Mouse (Mus musculus) lung, postnatal 0 days (tissue): ENCODE measurements around the gene Gm10217.

Experiments
- CTCF ChIP-seq: IDR thresholded peaks from 2 replicates; pipeline ENCODE4 v1.5.1; 2016; ENCODE audit warnings: antibody characterized with exemption, mild to moderate bottlenecking
- EP300 ChIP-seq: IDR thresholded peaks from 2 replicates; pipeline ENCODE4 v1.6.1; 2016; ENCODE audit warnings: antibody characterized with exemption, mild to moderate bottlenecking, control low read depth

DNA sequence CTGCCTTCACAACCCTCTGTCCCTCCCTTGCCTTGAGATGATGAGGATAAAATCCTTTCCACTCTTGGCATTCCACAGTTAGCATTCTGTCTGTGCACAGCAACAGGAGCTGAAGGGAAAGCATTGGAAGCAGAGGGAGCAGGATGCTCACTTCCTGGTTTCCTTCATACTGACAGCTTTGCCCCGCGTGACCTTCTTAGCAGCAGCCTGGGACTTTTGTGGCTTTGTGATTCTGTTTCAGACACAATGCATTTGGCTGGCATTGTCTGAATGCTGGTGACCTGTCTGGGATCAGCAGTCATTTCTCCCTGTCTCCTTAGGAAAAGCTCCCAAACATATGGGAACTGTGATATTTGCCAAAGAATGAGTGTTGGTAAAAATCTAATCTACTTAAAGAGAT lies 4.8 kb upstream of the Gm10217 start:
- TF ChIP-seq EP300 (no peak), CTCF (no peak)
